8 mouse cellular contexts compared by ENCODE assay signal in the genomic region with DNA sequence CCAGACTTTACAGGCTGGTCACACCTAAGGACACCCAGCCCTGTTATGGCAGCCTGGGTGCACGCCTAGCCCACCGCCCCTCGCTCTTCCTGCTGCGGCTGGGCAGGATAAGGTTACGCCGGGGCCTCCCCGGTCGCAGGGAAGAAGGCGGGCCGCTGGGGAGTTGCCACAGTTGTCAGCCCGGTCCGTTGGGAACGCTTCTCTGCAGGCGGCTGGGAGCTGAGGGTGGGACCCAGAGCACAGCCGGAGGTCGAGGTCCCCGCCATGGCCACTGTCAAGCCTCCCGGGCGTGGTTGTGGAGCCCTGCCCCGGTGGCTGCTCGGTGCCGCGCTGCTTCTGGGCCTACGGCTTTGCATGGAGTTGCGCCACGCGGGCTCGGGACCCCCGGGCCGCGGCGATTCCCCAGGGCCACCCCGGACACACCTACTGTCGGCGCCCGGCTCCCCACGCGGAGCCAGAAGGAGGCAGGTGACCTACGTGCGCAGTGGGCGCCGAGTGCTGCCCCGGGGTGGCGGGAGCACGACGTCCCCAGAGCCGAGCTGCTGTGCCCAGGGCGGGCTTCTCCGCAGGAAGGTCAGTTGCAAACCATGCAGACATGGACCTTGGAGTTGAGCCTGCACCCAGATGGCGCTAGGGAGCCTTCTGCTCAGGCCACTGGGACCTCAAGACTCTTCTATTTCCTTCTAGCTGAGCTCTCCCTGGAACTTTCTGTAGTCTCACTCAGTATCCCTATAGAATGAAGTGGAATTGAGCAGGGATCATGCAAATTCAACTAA. TPM values are rescaled to one million over a fixed set of nuclear protein-coding genes. Genes with fewer than 3 reads are reported as not detected.
DNase-seq lines count a peak whose midpoint lies in the region; ATAC-seq and TF ChIP-seq lines count a peak whose summit lies in the region.

A gene (plus strand): TSS at position 191 of the 776 bp plus-strand sequence.

- peak; percentile 25 for DNase-seq in 3T3-L1 (ENCODE audit: low read depth, low spot score)
- DNase-seq in adrenal gland, postnatal 4 days (ENCODE audit: low spot score in 2 of 2), result peak; percentile 49 to 61
- peak; percentile 89 for DNase-seq in heart, embryonic 10.5 days (ENCODE audit: low spot score)
- DNase-seq in kidney, adult 8-10 months, result peak; percentile 75 to 88
- peak; percentile 70 for DNase-seq in limb, embryonic 14.5 days (ENCODE audit: low spot score)
- peak; percentile 73 for DNase-seq in midbrain, postnatal 0 days (ENCODE audit: low spot score)

- peak; percentile 59 for TF ChIP-seq POLR2A in embryonic fibroblast, embryonic 13.5 days (IDR thresholded peaks at IDR 0.05; ENCODE audit: low read depth, low read length)
- TF ChIP-seq POLR2A in limb, embryonic 14.5 days (IDR thresholded peaks at IDR 0.05; ENCODE audit: borderline replicate concordance, extremely low read depth, insufficient read depth, insufficient read length), result 0 out of 2 replicates have a peak, but pooled peaks have one; percentile 13
- TF ChIP-seq POLR2A in testis, adult 2 months (IDR thresholded peaks at IDR 0.05; ENCODE audit: control insufficient read depth, low read depth, low read length), result no peak; the same call in 1 of the 2 replicates

- H3K9me3 ChIP-seq in heart, embryonic 10.5 days, result no peaks in the 10 kb centered on the region
- no peaks in the 10 kb centered on the region for H3K9me3 ChIP-seq in limb, embryonic 14.5 days (ENCODE audit: control insufficient read depth, low read length)
- H3K9me3 ChIP-seq in midbrain, postnatal 0 days (ENCODE audit: low read length), result no peaks in the 10 kb centered on the region

- peak; percentile 87 for TF ChIP-seq CTCF in embryonic fibroblast, embryonic 13.5 days (IDR thresholded peaks at IDR 0.05; ENCODE audit: borderline replicate concordance, insufficient read depth, low read length)
- TF ChIP-seq CTCF in midbrain, postnatal 0 days (IDR thresholded peaks at IDR 0.05), result peak; percentile 71
- peak; percentile 54; the same call in 1 of the 2 replicates for TF ChIP-seq CTCF in testis, adult 2 months (IDR thresholded peaks at IDR 0.05; ENCODE audit: control insufficient read depth, insufficient read depth, insufficient replicate concordance, low read depth, low read length)

- H3K9ac ChIP-seq in limb, embryonic 14.5 days (ENCODE audit: low read depth, low read length, severe bottlenecking), result peak within 1 kb of the TSS; percentile 81
- peak within 1 kb of the TSS; percentile 62 for H3K9ac ChIP-seq in midbrain, postnatal 0 days (replicated peaks; ENCODE audit: low read length, poor library complexity, severe bottlenecking)

- H3K27me3 ChIP-seq in heart, embryonic 10.5 days (ENCODE audit: insufficient read depth, poor library complexity, severe bottlenecking), result no peaks in the 10 kb centered on the region
- H3K27me3 ChIP-seq in limb, embryonic 14.5 days (ENCODE audit: control insufficient read depth, insufficient read depth, low read length), result no peaks in the 10 kb centered on the region
- H3K27me3 ChIP-seq in midbrain, postnatal 0 days (ENCODE audit: insufficient read depth, low read length), result no peaks in the 10 kb centered on the region
- no peaks in the 10 kb centered on the region for H3K27me3 ChIP-seq in testis, adult 2 months (ENCODE audit: control insufficient read depth, insufficient read depth, low read length)

- peak within 1 kb of the TSS; percentile 99 for H3K4me2 ChIP-seq in limb, embryonic 14.5 days (replicated peaks; ENCODE audit: low read depth, low read length, severe bottlenecking)
- peak within 1 kb of the TSS; percentile 86 for H3K4me2 ChIP-seq in midbrain, postnatal 0 days (ENCODE audit: low read depth, low read length, poor library complexity, severe bottlenecking)

- no peak within 1 kb of the TSS for H3K27ac ChIP-seq in embryonic fibroblast, embryonic 13.5 days (ENCODE audit: insufficient read depth, low read length)
- peak within 1 kb of the TSS; percentile 94 for H3K27ac ChIP-seq in heart, embryonic 10.5 days
- 0 out of 2 replicates have a peak within 1 kb of the TSS, but pooled peaks have one; percentile 26 for H3K27ac ChIP-seq in limb, embryonic 14.5 days (replicated peaks; ENCODE audit: low read depth, low read length)
- H3K27ac ChIP-seq in midbrain, postnatal 0 days (ENCODE audit: low read depth, low read length), result no peak within 1 kb of the TSS
- H3K27ac ChIP-seq in testis, adult 2 months (ENCODE audit: control insufficient read depth, insufficient read depth, low read depth, low read length), result no peak within 1 kb of the TSS

- peaks cover 13% of the 10 kb centered on the region for H3K4me1 ChIP-seq in embryonic fibroblast, embryonic 13.5 days (ENCODE audit: control insufficient read depth, insufficient read depth, low read length)
- H3K4me1 ChIP-seq in heart, embryonic 10.5 days, result peaks cover 17% of the 10 kb centered on the region
- peaks cover 4% of the 10 kb centered on the region; the same call in 1 of the 2 replicates for H3K4me1 ChIP-seq in limb, embryonic 14.5 days (ENCODE audit: control insufficient read depth, insufficient read depth, low read length)
- H3K4me1 ChIP-seq in midbrain, postnatal 0 days (ENCODE audit: insufficient read depth, low read length), result peaks cover 10% of the 10 kb centered on the region
- peaks cover 3% of the 10 kb centered on the region for H3K4me1 ChIP-seq in testis, adult 2 months (ENCODE audit: control insufficient read depth, insufficient read depth, low read length)

- peak within 1 kb of the TSS; percentile 27 for H3K4me3 ChIP-seq in embryonic fibroblast, embryonic 13.5 days (ENCODE audit: insufficient read depth, low read length)
- H3K4me3 ChIP-seq in heart, embryonic 10.5 days, result peak within 1 kb of the TSS; percentile 76
- H3K4me3 ChIP-seq in limb, embryonic 14.5 days (replicated peaks; ENCODE audit: low read length), result peak within 1 kb of the TSS; percentile 62
- peak within 1 kb of the TSS; percentile 47 for H3K4me3 ChIP-seq in midbrain, postnatal 0 days (ENCODE audit: low read depth, low read length)
- peak within 1 kb of the TSS; percentile 56 for H3K4me3 ChIP-seq in testis, adult 2 months (ENCODE audit: control insufficient read depth, low read depth, low read length)

- H3K36me3 ChIP-seq in heart, embryonic 10.5 days, result no peaks in the 10 kb centered on the region
- H3K36me3 ChIP-seq in limb, embryonic 14.5 days (ENCODE audit: control insufficient read depth, insufficient read depth, low read length), result no peaks in the 10 kb centered on the region
- H3K36me3 ChIP-seq in midbrain, postnatal 0 days (ENCODE audit: insufficient read depth, low read length), result no peaks in the 10 kb centered on the region
- H3K36me3 ChIP-seq in testis, adult 2 months (ENCODE audit: control insufficient read depth, insufficient read depth, low read length), result no peaks in the 10 kb centered on the region

- ATAC-seq in limb, embryonic 14.5 days (ENCODE audit: low FRiP score, low read depth), result peak; percentile 83
- ATAC-seq in midbrain, postnatal 0 days (ENCODE audit: low FRiP score), result peak; percentile 65

- WGBS in heart, embryonic 10.5 days, result under 1% methylated on average over 50 of the region's 50 CpGs
- 4% methylated on average over 49 of the region's 50 CpGs for WGBS in limb, embryonic 14.5 days
- WGBS in midbrain, postnatal 0 days, result 2% methylated on average over 47 of the region's 50 CpGs

RNA-seq across cellular contexts. Expression of the gene that starts here (rescaled TPM):
- 1 to 10 TPM; 9.3 to 9.9 TPM for total RNA-seq in adrenal gland, postnatal 4 days (2021)
- 0.68 and 1.9 TPM in 2 replicates for polyA plus RNA-seq in embryonic fibroblast, embryonic 13.5 days (2011; ENCODE audit: insufficient read length, low read depth, missing spikeins)
- 2.4 and 2.6 TPM in 2 replicates for polyA plus RNA-seq in heart, embryonic 10.5 days (2016; fragmentation: Nextera tagmentation; extraction: Ambion mirVana)
- 1.4 and 1.7 TPM in 2 replicates for polyA plus RNA-seq in limb, embryonic 14.5 days (2012; rRNA removed)
- polyA plus RNA-seq in limb, embryonic 14.5 days (2014; fragmentation: Nextera tagmentation; extraction: Ambion mirVana), result 1.8 and 2.5 TPM in 2 replicates
- total RNA-seq in midbrain, postnatal 0 days (2014; rRNA removed), result not detected in 2 replicates
- 0.98 and 1.1 TPM in 2 replicates for polyA plus RNA-seq in midbrain, postnatal 0 days (2015; fragmentation: Nextera tagmentation; extraction: Ambion mirVana)
- polyA plus RNA-seq in testis, adult 2 months (2012; rRNA removed), result 0.53 and 0.98 TPM in 2 replicates

Comparison
In these comparisons a context has a peak if more than half of its experiments do, and no peak if none do; other contexts are left out.
1. DNase-seq: peak in every context shown above with its lines; median percentile 89 in heart, embryonic 10.5 days; 82 in kidney, adult 8-10 months; 73 in midbrain, postnatal 0 days; 70 in limb, embryonic 14.5 days; 55 in adrenal gland, postnatal 4 days; 25 in 3T3-L1.
2. H3K27ac ChIP-seq: peak in heart, embryonic 10.5 days (single experiment) and limb, embryonic 14.5 days (single experiment); none in embryonic fibroblast, embryonic 13.5 days (single experiment), midbrain, postnatal 0 days (single experiment) and testis, adult 2 months (single experiment).
3. Peak in every context shown above with its lines, with median percentiles within 50 percentile points of each other: H3K4me3 ChIP-seq and CTCF ChIP-seq.